Mouse (Mus musculus): ENCODE results near the gene Caly.

Gene Caly

DNA sequence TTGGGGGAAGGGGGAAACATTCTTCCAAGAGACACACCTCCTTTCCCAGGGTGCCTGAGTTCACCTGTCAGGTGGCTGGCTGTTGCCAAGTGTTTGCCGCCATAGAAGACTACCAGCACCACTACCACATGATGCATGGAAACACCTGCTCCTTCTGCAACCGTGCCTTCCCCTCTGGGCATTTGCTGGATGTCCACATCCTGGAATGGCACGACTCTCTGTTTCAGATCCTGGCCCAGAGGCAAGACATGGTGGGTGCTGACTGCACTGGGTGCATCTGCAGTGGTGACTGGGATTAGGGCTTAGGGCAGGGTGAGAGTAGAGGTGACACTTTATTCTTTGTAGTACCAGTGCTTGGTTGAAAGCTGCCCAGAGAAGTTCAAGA, 45.2 kb downstream of the Caly start:
- DNase-seq (ENCODE audit: low read depth, low spot score), result no peak

DNA sequence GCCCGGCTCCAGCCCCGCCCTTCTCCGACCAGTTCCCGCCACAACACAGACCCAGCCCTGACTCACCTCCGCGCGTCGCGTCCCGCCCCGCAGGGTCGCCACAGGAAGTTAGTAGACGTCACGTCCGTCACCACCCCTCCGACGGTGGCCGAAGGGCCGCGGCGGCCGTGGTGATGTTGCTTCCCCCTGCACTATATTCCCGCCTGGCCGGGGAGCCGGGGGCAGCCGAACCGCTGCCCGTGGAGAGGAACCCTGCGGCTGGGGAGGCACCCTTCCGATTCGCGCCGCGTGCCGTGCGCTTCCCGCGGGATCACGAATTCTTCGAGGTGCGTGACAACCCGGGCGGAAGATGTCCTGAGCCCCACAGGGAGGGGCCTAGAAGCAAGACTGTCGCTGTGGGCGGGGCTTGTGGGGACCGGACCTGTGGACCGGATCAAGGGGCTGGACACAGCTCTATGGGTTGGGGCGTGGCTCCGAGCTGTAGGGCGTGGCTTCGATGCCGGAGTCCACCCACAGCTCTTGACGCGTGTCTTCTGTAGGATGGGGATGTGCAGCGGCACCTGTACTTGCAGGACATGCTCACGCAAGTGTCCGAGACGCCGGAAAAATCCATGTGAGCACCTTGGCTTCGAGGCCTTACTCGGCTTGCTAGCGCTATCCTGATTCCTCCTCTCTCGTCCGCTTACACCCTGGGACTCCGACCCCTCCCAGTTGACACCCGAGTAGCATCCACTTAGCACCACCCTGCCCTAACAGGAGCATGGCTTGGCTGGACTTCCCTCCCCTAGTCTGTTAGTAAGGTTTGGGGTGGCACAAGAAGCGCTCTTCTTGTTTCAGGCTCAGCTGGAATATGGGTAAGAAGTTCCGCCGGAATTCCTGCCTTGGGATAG, 45.8 kb downstream of the Caly start, which contains the start of the genes Zfp511 and Tubgcp2:
Gene Zfp511, plus strand, starts transcription at position 111 of the 890 bp plus-strand sequence.
Gene Tubgcp2, minus strand, starts transcription at position 389 of the 890 bp plus-strand sequence.
- peak; percentile 88 for DNase-seq (ENCODE audit: low read depth, low spot score)

DNA sequence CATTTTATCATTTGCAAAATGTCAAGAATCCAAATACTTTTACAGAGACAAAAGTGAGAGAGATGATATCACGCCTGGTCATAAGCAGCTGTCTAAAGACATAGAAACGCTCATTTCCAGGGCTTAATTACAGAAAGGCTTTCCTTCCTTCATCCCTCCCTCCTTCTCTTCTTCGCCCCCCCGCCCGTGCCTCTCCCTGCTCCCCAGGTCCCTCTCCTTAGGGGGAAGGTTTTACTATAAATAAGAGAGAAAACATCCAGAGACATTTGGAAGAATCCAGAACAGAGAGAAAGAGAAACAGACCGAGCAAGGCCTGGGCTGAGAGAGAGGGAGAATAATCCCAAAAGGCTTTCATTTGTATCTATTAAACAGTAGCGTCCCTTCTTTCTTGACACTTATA, 46.9 kb downstream of the Caly start:
- no peak for DNase-seq (ENCODE audit: low read depth, low spot score)

DNA sequence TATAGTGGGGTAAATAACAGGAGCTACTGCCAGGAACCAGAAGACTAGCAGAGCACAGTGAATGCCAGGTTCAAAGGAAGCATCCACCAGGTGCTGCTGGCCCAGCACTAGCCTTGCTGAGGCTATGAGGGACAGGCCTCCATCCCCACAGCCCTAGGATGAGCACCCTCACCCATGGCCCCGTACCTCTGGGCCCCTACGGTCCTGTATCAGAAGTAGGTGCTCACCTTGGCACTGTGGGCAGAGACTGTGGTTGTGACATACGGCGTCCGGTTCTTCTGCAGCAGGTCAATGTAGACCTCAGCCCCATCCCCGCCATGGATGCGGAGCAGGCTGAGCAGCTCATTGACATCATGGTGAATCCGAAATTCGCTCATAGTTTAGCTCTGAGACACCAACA, 49.0 kb downstream of the Caly start:
- no peak for DNase-seq (ENCODE audit: low read depth, low spot score)

DNA sequence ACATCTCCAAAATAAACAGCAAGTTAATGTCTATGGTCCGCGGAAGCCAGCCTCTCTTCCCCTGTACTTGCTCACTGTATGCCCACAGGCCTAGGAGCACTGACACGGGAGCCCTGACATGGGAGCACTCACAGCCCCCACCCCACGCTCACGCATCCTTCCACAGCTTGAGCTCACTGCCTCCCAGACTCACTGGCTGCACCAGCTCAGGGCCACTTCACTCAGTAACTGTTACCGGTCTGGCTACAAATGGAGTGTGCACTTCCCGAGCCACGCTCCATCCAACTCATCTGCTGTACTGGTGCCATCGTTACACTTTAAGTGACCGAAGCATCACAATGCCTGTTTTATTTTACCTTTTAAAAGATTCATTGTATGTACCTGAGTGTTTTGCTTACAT, 50.0 kb downstream of the Caly start:
- no peak for DNase-seq (ENCODE audit: low read depth, low spot score)

DNA sequence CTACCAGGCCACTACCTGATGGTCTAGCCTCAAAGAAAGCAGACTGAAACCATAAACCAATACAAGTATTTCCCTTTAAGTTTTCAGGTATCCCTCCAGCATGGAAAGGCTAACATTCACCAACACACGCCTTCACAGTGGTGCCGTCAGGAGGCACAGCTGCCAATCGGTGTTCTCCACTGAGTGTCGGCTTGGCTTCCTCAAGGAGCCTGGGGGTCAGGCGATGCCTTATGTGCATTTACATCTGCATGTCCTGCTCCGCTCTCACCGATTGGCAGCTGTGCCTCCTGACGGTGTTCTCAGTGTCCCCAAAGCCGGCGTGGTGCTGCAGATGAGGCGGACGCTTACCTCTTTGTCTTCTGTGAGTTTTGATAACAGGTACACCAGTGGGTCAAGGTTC, 50.6 kb downstream of the Caly start:
- DNase-seq (ENCODE audit: low read depth, low spot score), result no peak
